Mouse (Mus musculus) heart, adult 10 weeks (tissue): ENCODE data around the gene Rassf9. TPM values are rescaled to one million over a fixed set of nuclear protein-coding genes. Genes with fewer than 3 reads are reported as not detected.

Experiments used
- polyA plus RNA-seq: library from polyadenylated mRNA; stranded (reverse); fragments of 350-450 nt; fragmentation: Illumina TruSeq; extraction: RNeasy Lipid Tissue Mini Kit (QIAGEN cat#74804); gene quantifications from one replicate; pipeline ENCODE4 v1.2.3, GENCODE M21; 2014; ENCODE audit warnings: low read depth, low replicate concordance

The Rassf9 gene
- polyA plus RNA-seq: 10.5 TPM

DNA sequence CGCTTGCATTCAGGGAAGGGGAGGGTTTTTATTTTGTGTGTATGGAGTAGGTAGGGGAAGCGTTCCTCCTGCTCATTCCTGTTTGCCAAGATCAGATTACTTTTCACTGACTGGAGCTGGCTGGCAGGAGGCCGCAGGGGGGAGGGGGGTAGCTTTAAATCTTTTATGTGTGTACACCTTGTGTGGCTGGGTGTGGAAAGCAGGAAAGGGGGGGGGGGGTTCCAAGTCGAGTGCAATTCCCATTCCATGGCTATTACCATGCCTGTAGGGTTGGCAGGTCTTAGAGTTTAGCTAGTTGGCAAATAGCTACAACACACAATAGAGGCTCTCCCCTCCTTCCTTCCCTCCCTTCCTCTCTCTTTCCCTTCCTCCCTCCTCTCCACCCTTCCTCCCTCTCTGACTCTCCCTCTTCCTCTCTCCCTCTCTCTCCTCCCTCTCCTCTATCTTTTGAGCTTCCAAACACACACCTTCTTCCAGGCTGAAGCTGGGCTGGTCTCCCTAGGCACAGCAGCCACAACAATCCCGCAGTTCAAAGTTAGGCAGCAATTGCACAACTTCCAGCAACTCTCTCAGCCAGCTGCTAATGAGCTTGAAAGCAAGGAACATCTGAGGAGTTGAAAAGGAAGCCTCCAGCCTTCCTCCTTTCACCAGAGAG, at the start of gene Rassf9:
Gene Rassf9, plus strand, starts transcription at position 416 of the 655 bp plus-strand sequence.

DNA sequence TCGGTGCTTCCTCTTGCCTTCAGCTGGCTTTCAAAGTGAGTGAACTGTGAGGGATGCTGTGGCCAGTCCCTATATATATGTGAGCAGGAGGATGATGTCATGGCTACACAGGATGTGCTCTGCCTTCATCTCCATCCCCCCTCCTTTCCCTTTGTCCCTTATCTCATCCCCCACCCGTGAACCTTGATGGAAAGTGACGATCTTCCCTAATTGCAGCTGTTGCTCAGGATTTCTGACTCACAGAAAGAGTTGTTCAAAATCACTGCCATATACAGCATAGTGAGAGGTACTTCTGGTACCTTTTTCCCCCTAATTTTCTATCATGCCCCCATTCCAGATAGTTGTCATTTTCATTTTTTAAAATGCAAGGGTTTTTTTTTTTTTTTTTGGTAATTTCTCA, 21.6 kb upstream of the Rassf9 start, which contains the start of gene Nts:
Gene Nts, minus strand, starts transcription at position 101 of the 400 bp plus-strand sequence.

Other genes with a start within 250 kb of the Rassf9 start
- gene Nts, start 21.7 kb upstream of the Rassf9 start, polyA plus RNA-seq: 2.5 TPM